Mouse (Mus musculus) heart, postnatal 0 days (tissue): ENCODE measurements at regions not wholly inside any gene's neighbourhood (a gene's known extent, or its start where the extent isn't known, plus 50 kb on each side); places are given as distances from the start of the nearest gene placed in this dataset.

ENCODE experiments used
- CTCF ChIP-seq: IDR thresholded peaks from 2 replicates; pipeline ENCODE4 v1.5.1; 2016; ENCODE audit warnings: antibody characterized with exemption, control low read depth, low read depth
- EP300 ChIP-seq: IDR thresholded peaks from 2 replicates; pipeline ENCODE4 v1.6.1; 2016; ENCODE audit warnings: antibody characterized with exemption, low read depth

DNA sequence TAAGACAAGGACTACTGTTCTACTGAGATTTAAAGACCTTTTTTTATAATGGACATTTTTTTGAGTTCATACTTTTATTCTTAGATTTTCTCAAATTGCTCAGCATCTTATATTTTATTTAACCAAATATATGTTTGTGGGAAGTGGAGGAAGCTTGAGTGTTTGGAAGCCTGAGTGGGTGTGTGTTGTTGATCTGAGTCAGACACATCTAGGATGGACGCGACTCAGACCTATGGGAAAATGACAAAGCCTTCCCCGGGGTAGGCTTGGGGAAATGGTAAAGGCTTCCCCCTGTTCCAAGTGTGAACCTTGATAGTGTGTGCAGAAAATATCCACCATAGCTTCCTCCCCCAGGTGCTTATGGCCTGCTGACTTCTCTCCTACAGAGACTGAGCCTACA is 283.6 kb upstream of the Prkd1 start:
- TF ChIP-seq EP300 (no peak), CTCF (no peak)
